Mouse (Mus musculus): Measurements from ENCODE around the gene Aqp9. TPM values are rescaled to one million over a fixed set of nuclear protein-coding genes. Genes with fewer than 3 reads are reported as not detected.
A peak's percentile ranks its signal among the peaks of the same experiment; 100 is the strongest.
"Not testable (repeated sequence)": the region's sequence is repeated elsewhere in the genome, so short reads cannot be mapped to it uniquely, and the experiment has no call there.

Gene Aqp9
- total and polyA plus RNA-seq, 2 experiments from 2014 or later = 0.48 to 2.3 TPM

DNA sequence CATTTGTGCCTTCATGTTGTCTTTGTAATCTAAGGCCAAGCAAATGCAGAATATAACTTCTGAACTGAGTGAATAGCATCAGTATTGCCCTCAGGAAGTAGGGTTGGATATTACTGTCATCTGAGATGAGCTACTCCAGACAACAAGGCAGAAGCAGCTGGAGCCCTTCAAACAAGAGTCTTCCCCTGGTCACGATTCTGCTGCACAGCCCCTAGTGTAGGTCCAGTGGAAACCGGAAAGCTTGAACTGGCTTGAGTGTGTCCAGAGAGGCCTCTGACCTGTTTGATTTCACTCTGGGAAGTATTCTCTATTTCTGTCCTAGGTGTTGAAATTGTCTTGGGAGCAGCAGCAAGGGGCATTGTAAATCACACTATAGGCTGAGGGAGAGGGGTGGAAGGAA is 29.5 kb downstream of the Aqp9 start:
- WGBS = 95% methylated on average over 2 of the region's 2 CpGs
- Histone ChIP-seq H3K4me1 (ENCODE audit: insufficient read depth) (no peaks in the 10 kb centered on the region), H3K27ac (ENCODE audit: low read depth, low read length) (no peak overlapping the region), H3K4me3 (ENCODE audit: low read depth, low read length) (no peak overlapping the region), H3K9me3 (ENCODE audit: low read length) (no peaks in the 10 kb centered on the region), H3K4me2 (ENCODE audit: low read depth) (no peak overlapping the region), H3K9ac (no peak overlapping the region), H3K36me3 (ENCODE audit: insufficient read depth) (no peaks in the 10 kb centered on the region), H3K27me3 (ENCODE audit: insufficient read depth, low read length) (no peaks in the 10 kb centered on the region)
- no peak for DNase-seq
- no peak for ATAC-seq
- no peak for TF ChIP-seq CTCF (IDR thresholded peaks at IDR 0.05; ENCODE audit: low read depth)

DNA sequence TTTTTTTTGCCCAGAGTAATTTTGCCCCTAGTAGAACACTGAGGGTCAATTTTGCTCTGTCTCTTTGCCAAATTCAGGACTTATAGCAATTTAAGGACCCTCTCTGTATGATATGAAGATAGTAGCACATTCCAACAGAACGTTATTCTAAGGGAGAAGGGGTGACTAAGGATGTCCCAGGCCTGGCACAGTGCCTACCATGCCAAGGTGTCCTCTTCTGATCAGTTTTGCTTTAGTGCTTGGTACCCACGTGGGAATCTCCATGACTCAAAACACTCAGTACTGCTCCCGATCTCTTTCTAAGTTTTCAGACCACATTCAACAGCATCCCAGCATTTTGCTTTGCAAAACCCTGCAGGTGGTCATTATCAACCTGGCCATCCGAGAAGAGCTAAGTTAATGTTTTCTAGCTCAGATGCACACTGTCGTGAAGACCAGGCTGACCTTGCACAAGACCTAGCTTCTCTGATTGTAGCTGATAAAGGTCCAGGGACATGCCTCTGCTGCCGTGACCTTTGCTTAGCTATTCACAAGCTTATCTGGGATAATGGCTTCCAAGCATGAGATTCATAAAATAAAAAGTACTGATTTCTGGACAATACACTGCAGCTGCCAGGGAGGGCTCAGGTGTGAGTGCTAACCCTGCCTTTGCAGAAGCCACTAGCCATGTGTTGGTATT is 31.1 kb downstream of the Aqp9 start:
- Histone ChIP-seq H3K36me3 (ENCODE audit: insufficient read depth) (no peaks in the 10 kb centered on the region), H3K27me3 (ENCODE audit: insufficient read depth, low read length) (no peaks in the 10 kb centered on the region), H3K4me3 (ENCODE audit: low read depth, low read length) (no peak overlapping the region), H3K4me2 (ENCODE audit: low read depth) (no peak overlapping the region), H3K9me3 (ENCODE audit: low read length) (no peaks in the 10 kb centered on the region), H3K9ac (no peak overlapping the region), H3K27ac (ENCODE audit: low read depth, low read length) (no peak overlapping the region), H3K4me1 (ENCODE audit: insufficient read depth) (no peaks in the 10 kb centered on the region)
- no peak for DNase-seq
- WGBS = 84% methylated on average over 6 of the region's 6 CpGs
- ATAC-seq = no peak
- no peak for TF ChIP-seq CTCF (IDR thresholded peaks at IDR 0.05; ENCODE audit: low read depth)

DNA sequence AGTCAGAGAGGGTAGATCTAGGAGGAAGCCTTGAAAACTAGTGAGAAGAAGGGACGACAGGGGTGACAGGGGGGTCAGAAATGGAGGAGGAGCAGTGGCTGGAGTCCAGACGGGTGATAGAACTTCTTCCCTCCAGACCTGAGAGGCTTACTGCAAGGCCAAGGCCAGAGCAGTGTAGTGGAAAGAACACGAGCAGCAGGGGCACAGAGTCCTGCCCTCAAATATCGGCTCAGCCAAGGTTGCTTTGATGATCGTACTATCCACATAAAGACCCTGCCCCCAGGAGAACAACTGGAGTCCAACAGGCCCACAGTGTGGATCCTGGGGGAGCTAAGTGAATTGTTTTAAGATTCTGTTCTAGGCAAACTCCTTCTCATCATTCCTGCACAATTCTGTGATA is 33.4 kb downstream of the Aqp9 start:
- 65% methylated on average over 5 of the region's 5 CpGs for WGBS
- no peak for TF ChIP-seq CTCF (IDR thresholded peaks at IDR 0.05; ENCODE audit: low read depth)
- H3K36me3 ChIP-seq (ENCODE audit: insufficient read depth) = no peaks in the 10 kb centered on the region
- DNase-seq (no peak), ATAC-seq (no peak)
- no peaks in the 10 kb centered on the region for H3K27me3 ChIP-seq (ENCODE audit: insufficient read depth, low read length)
- H3K4me2 ChIP-seq (ENCODE audit: low read depth) = no peak overlapping the region
- H3K4me1 ChIP-seq (ENCODE audit: insufficient read depth) = no peaks in the 10 kb centered on the region
- no peaks in the 10 kb centered on the region for H3K9me3 ChIP-seq (ENCODE audit: low read length)
- H3K27ac ChIP-seq (ENCODE audit: low read depth, low read length) = no peak overlapping the region
- no peak overlapping the region for H3K9ac ChIP-seq
- H3K4me3 ChIP-seq (ENCODE audit: low read depth, low read length) = no peak overlapping the region

DNA sequence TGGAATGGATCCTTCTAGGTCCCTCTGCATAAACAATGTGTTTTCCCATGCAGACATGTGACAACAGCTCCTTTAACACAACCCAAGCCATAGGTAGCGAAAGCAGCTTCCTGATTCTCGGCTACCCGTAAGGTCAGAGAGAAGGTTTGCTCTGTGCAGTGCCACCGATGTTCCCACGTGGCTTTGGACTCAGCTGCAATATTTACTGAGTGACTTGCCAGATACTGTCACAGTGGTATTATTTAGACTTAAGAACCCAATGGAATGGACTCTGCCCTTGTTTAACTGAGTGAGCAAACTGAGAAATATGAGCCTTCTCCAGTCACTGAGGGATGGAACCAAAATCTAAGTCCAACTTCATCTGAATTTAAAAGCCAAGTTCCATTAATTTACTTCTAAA is 35.3 kb downstream of the Aqp9 start:
- Histone ChIP-seq H3K9ac (no peak overlapping the region), H3K9me3 (ENCODE audit: low read length) (no peaks in the 10 kb centered on the region), H3K27ac (ENCODE audit: low read depth, low read length) (no peak overlapping the region), H3K4me1 (ENCODE audit: insufficient read depth) (no peaks in the 10 kb centered on the region), H3K36me3 (ENCODE audit: insufficient read depth) (no peaks in the 10 kb centered on the region), H3K4me2 (ENCODE audit: low read depth) (no peak overlapping the region), H3K4me3 (ENCODE audit: low read depth, low read length) (no peak overlapping the region), H3K27me3 (ENCODE audit: insufficient read depth, low read length) (no peaks in the 10 kb centered on the region)
- DNase-seq = no peak
- WGBS = 88% methylated on average over 5 of the region's 5 CpGs
- no peak for ATAC-seq
- no peak for TF ChIP-seq CTCF (IDR thresholded peaks at IDR 0.05; ENCODE audit: low read depth)

DNA sequence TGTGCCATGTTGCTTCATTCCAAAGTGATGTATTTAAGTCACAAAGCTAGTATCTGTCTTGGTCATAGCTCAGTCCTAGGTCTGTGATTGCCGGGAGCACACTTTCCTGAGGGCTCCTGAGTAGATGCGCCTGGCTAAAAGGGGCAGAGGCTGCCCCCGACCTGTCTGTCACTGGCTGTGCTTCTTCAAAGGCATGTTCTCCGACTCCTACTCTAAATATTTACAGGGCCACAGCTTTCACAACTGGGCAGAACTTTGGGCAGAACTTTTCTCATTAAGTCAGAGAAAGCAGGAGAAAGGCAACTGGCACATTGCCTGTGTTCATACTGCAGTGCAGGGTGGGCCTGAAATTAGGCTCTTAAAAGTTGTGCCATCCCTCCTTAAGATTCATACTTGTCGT is 36.7 kb downstream of the Aqp9 start:
- 79% methylated on average over 5 of the region's 5 CpGs for WGBS
- TF ChIP-seq CTCF (IDR thresholded peaks at IDR 0.05; ENCODE audit: low read depth) = no peak

DNA sequence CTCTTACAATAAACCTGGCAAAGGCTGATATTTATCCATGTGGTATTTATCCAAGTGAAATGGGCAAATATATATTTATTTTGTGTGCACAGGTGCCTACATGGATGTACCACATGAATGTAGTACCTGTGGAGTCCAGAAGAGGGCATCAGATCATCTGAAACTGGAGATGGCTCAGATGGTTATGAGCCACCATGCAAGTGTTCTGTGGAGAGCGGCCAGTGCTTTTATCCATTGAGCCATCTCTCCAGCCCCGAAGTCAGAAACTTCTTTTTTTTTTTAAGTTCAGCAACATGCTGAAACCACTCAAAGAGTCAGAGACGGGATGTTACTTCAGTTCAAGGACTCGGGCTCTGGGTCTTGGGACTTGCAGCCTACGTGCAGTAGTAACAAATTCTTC is 39.6 kb downstream of the Aqp9 start:
- DNase-seq (peak; percentile 67), ATAC-seq (no peak)
- Histone ChIP-seq H3K27ac (ENCODE audit: low read depth, low read length) (no peak overlapping the region), H3K27me3 (ENCODE audit: insufficient read depth, low read length) (no peaks in the 10 kb centered on the region), H3K4me2 (ENCODE audit: low read depth) (no peak overlapping the region), H3K4me3 (ENCODE audit: low read depth, low read length) (no peak overlapping the region), H3K9me3 (ENCODE audit: low read length) (no peaks in the 10 kb centered on the region), H3K36me3 (ENCODE audit: insufficient read depth) (no peaks in the 10 kb centered on the region), H3K4me1 (ENCODE audit: insufficient read depth) (no peaks in the 10 kb centered on the region), H3K9ac (no peak overlapping the region)
- WGBS = 55% methylated on average over 5 of the region's 5 CpGs
- TF ChIP-seq CTCF (IDR thresholded peaks at IDR 0.05; ENCODE audit: low read depth) = peak; percentile 73

More for the DNA sequence above, 36.7 kb downstream of the Aqp9 start:
- H3K4me1 ChIP-seq (ENCODE audit: insufficient read depth) = no peaks in the 10 kb centered on the region
- no peak overlapping the region for H3K9ac ChIP-seq
- H3K27ac ChIP-seq (ENCODE audit: low read depth, low read length) = no peak overlapping the region
- ATAC-seq = no peak
- no peak for DNase-seq
- H3K4me3 ChIP-seq (ENCODE audit: low read depth, low read length) = no peak overlapping the region
- H3K4me2 ChIP-seq (ENCODE audit: low read depth) = no peak overlapping the region
- H3K27me3 ChIP-seq (ENCODE audit: insufficient read depth, low read length) = no peaks in the 10 kb centered on the region
- H3K36me3 ChIP-seq (ENCODE audit: insufficient read depth) = no peaks in the 10 kb centered on the region
- no peaks in the 10 kb centered on the region for H3K9me3 ChIP-seq (ENCODE audit: low read length)

DNA sequence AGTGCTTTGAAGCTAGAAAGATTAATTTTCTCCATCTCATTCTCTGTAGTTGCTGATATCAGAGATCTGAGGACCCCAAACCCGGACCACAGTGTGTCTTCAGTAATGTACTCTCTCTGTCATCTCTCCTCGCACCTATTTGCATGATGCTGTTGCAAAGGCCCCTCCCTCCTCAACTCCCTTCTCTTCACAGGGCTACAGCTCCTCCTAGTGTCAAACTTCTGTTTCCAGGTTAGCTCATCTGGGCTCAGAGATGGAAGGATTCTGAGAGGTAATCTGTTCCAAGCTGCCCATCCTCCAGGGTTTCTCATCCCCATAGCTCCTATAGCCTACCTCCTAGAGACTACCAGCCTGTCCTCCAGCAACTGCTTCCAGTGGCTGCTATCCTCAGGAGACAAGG is 42.3 kb downstream of the Aqp9 start:
- Histone ChIP-seq H3K4me2 (ENCODE audit: low read depth) (no peak overlapping the region), H3K4me1 (ENCODE audit: insufficient read depth) (no peaks in the 10 kb centered on the region), H3K4me3 (ENCODE audit: low read depth, low read length) (no peak overlapping the region), H3K27ac (ENCODE audit: low read depth, low read length) (no peak overlapping the region), H3K27me3 (ENCODE audit: insufficient read depth, low read length) (no peaks in the 10 kb centered on the region), H3K9me3 (ENCODE audit: low read length) (no peaks in the 10 kb centered on the region), H3K9ac (no peak overlapping the region), H3K36me3 (ENCODE audit: insufficient read depth) (no peaks in the 10 kb centered on the region)
- 35% methylated on average over 2 of the region's 2 CpGs for WGBS
- no peak for ATAC-seq
- DNase-seq = peak; percentile 6
- TF ChIP-seq CTCF (IDR thresholded peaks at IDR 0.05; ENCODE audit: low read depth) = peak; percentile 35

DNA sequence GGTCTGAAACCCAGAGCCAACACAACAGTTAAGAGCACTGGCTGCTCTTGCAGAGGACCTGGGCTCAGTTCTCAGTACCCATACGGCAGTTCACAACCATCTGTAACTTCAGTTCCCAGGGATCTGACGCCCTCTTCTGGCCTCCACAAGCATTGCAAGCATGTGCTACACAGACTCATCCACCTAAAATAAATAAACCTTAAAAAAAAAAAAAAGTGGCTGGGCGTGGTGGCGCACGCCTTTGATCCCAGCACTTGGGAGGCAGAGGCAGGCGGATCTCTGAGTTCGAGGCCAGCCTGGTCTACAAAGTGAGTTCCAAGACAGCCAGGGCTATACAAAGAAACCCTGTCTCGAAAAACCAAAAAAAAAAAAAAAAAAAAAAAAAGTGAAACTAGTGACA is 45.4 kb downstream of the Aqp9 start:
- ATAC-seq; DNase-seq; H3K4me3 ChIP-seq (ENCODE audit: low read depth, low read length); H3K9me3 ChIP-seq (ENCODE audit: low read length); H3K27ac ChIP-seq (ENCODE audit: low read depth, low read length); H3K9ac ChIP-seq; H3K36me3 ChIP-seq (ENCODE audit: insufficient read depth); H3K4me2 ChIP-seq (ENCODE audit: low read depth); H3K27me3 ChIP-seq (ENCODE audit: insufficient read depth, low read length); H3K4me1 ChIP-seq (ENCODE audit: insufficient read depth): not testable (repeated sequence)
- WGBS = 87% methylated on average over 7 of the region's 8 CpGs
